Mouse (Mus musculus) left cerebral cortex, postnatal 10 days (tissue): ENCODE measurements around the gene Pcbp4. TPM values are rescaled to one million over a fixed set of nuclear protein-coding genes. Genes with fewer than 3 reads are reported as not detected.

Experiments used
- DNase-seq, 2 experiments: peaks; one replicate each; pipeline ENCODE4 v3.0.0; 2021 to 2022; ENCODE audit warnings: low spot score in 2 of 2, mixed read lengths in 1 of 2; ENCODE audit errors: extremely low spot score in 1 of 2
- intact Hi-C: fragments of 180-260 bp; cut with DNase I; formaldehyde crosslinking; loops from one replicate; pipeline ENCODE4 v1.15.1; 2025
- total RNA-seq, 2 experiments: library from RNA; stranded (reverse); gene quantifications; 2 replicates each; pipeline ENCODE4 v1.2.3; 2021

Gene Pcbp4
- total RNA-seq, 2 experiments from 2014 or later = 222 to 242 TPM

DNA sequence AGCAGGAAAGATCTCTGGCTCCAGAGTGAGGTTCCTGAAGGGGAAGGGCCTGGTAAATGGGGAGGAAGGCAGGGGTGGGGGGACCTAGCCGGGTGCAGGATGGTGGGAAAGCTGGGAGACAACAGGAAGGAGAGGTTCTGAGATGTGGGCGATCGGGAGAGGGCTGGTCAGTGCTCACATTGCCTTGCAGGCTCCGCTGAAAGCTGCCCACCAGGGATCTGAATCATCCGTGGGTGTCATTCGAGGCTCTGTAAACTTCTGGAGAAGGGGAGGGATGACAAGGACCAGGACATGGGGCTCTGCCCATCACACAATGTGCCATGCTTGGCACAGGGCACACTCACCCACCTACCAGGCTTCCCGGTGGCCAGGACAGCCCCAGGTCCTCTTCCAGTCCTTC is 19.7 kb upstream of the Pcbp4 start:
- intact Hi-C loops = no loop called here
- DNase-seq = no peak

DNA sequence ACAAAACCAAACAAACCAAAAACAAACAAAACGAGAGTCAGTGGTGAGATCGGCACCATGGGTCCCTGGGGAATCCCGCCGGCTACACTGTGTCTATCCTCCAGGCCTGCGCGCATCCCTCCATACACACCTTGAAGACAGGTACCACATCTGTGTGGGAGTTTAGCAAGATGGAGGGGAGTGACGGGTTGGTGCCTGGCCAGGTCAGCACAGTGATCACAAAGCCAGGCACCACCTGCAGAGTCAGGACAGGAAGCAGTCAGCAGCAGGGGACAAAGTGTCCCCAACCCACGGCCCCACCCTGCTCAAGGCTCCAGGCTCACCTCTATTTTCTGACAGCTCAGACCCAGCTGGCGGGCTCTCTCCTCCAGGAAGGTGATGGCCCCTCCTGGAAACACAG is 16.5 kb upstream of the Pcbp4 start:
- DNase-seq = no peak
- intact Hi-C loops = no loop called here

DNA sequence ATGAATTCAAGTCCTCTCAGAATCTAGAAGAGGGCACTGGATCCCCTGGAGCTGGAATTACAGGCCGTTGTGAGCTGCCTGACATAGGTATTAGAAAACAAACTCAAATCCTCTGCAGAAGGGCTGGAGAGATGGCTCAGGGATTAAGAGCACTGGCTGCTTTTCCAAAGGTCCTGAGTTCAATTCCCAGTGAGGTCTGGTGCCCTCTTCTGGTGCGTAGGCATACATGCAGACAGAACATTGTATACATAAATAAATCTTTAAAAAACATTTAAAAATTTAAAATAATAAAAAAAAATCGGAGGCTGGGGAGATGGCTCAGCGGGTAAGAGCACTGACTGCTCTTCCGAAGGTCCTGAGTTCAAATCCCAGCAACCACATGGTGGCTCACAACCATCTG is 10.4 kb upstream of the Pcbp4 start:
- intact Hi-C loops = no loop called here
- no peak for DNase-seq

DNA sequence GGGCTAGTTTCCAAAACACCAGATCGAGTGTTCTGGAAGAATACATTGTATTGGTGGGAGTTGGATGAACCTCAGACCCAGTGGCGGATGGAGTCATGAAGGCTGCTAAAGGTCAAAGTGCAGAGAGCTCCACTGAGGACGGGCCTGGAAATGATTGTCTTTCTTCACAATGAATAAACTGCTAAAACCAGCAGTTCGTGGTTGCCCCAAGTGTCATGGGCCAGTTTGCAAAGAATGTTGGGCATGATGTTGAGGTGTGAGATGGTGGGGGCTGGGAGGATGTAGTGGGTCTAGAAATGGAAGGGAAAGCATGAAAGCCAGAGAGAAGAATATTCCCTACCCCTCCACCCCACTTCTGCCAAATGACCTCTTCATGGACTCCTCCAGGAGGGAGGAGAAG is 8.3 kb upstream of the Pcbp4 start:
- intact Hi-C loops = no loop called here
- DNase-seq = no peak

DNA sequence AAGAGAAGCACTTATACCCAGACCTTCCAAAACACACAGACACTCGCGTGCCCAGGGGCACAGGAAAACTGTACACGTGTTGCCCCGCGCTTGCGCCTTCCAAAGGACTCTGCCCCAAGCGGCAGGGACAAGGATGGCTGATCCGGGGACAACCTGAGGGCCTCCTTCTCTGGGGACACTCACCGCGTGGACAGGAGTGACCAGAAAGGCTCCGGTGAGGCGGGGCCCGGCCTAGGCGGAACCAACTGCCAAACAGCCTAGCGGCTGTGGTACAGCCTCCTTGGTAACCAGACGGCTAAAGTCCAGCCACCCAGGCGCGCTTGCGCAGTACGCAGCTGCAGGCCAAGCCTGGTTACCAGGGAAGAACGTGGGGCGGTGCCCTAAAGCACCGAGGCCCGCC is 5.7 kb upstream of the Pcbp4 start, which contains the start of the genes Abhd14b and Abhd14a:
Gene Abhd14b, plus strand, starts transcription at position 112 of the 400 bp plus-strand sequence.
Gene Abhd14a, minus strand, starts transcription at position 331 of the 400 bp plus-strand sequence.
- peak; percentile 82 to 93 for DNase-seq
- intact Hi-C loops = no loop called here

DNA sequence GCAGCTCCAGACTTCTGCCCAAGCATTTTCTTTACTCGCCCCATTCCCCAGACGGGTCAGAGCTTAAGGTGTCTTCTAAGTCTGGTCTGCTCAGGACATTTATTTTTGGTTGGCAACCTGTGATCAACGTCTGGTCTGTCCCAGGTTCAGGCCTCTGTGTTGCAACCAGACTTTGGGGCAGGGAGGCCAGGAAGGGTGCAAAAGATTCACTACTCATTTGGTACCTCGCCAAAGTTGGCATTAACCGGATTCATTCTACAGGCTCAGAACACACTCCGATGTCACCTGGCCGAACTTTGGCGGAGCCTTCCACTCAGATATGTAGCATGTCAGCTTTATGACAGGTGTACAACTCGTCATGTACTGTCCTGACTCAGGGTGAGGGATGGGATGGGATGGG is 5.1 kb upstream of the Pcbp4 start:
- intact Hi-C loops = no loop called here
- DNase-seq = peak in 1 of 2 experiments; percentile 31

DNA sequence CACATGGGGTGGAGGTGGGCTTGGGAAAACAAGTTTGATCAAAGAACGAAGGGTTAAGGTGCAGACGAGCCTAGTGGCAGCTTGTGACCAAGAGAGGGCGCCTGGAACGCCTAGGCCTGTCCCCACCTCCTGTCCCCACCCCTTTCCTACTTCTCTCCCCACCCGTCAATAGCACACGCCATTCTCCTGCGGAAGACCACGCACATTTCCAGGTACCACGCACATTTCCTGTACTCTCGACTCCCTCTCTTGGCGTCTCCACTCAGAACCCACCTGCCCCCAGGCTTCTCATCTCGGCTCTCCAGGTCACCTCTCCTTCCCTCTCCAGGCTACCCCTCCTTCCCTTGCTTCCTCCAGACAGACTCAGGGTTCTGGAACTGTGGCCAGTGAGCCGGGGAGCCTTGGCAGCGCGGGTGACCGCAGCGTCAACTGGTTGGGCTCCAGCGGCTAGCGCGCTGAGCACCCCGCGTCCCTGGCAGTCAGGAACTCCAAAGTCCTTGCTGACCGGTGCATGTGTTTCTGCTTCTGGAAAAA is 4.5 kb upstream of the Pcbp4 start:
- peak in 1 of 2 experiments; percentile 83 for DNase-seq
- intact Hi-C loops = no loop called here

DNA sequence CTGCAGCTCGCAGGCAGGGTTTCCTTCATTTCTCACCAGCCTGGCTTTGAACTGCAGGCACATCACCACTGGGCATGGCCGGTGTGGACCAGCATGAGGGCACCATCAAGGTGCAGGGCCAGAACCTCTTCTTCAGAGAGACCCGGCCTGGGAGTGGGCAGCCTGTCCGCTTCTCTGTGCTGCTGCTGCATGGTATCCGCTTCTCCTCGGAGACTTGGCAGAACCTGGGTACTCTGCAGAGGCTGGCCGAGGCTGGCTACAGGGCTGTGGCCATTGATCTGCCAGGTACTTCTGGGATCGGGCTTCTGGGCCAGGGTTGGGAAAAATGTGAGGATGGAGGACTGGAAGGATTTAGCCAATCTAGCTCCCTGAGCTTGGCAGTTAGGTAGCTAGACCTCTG is 3.1 kb upstream of the Pcbp4 start:
- intact Hi-C loops = no loop called here
- DNase-seq = peak in 1 of 2 experiments; percentile 23

DNA sequence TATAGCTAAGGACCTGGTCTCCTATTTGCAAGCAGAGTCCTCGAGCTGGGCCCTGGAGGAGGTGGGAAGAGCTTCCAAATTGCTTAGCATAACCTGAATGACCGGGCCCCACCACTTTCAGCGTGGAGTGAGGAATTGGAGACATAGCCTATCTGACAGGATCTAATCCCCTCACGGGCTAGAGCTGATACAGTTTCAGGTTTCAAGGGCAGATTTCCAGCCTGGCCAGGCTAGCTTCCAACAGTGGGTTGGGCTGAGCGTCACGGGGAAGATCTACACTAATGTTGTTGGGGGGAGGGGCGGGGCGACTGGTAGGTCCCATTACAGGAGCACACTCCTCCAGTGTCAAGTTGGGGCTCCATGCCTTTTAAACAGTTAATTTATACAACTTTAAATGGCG is 2.4 kb upstream of the Pcbp4 start:
- intact Hi-C loops = no loop called here

DNA sequence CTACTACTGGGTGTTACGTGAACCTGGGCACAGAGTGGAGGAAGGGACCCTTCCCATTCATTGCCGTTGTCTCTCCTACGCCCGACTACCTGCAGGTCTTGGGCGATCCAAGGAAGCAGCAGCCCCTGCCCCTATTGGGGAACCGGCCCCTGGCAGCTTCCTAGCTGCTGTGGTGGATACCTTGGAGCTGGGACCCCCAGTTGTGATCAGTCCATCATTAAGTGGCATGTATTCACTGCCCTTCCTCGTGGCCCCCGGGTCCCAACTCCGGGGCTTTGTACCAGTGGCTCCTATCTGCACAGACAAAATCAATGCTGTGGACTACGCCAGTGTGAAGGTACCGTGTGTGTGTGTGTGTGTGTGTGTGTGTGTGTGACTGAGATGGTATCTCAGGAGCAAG is 1.8 kb upstream of the Pcbp4 start:
- intact Hi-C loops = no loop called here
- no peak for DNase-seq

More for the DNA sequence above, 2.4 kb upstream of the Pcbp4 start:
- peak in 1 of 2 experiments; percentile 65 for DNase-seq

DNA sequence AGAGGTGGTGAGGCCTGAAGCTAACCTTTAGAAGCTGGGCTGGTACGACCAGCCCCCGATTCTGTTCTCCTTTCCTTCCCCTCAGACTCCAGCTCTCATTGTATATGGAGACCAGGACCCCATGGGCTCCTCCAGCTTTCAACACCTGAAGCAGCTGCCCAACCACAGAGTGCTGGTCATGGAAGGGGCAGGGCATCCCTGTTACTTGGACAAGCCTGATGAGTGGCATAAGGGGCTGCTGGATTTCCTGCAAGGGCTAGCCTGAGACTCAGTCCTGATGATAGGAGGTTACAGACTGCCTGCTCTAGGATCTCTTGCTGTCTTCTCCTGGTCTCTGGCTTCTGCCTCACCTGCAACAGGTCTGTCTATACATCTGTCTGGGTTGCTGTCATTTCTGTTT is 1.2 kb upstream of the Pcbp4 start:
- intact Hi-C loops = no loop called here
- no peak for DNase-seq

DNA sequence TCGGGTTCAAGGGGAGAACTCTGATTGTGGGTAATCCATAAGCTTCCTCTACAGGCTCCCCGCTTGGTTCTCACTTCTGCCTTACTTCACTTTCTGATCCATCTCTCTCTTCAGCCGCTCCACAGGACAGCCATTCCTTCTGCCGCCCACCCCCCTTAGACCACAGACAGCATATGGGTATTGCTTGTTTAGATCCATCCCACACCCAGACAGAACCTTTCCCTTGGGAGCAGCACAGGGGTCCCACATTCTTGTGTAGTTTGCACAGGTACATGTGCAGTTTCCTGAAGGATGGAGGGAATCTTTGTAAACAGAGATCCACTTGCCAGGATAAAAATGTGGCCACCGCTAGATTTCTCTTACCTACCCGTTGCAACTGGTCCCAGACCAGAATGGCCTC is 740 bp upstream of the Pcbp4 start:
- DNase-seq = no peak
- intact Hi-C loops = no loop called here

DNA sequence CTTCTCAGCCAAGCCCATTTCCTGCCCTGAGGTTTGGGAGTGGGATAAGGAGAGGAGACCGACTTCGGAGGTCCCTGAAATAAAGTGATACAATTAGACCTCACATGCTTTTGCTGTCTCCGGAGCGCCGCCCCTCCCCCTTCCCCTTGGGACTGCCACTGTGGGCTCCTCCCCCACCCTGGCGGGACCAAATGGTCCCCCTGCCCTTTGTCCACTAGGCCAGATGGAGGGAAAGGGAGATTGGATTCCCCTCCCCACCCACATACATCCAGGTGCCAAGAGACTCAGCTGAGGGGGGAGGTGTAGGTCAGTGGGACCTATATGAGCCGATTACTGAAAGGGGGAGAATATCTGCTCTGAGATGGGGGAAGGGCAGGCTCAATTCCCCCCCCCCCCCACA is 270 bp upstream of the Pcbp4 start:
- DNase-seq = peak in 1 of 2 experiments; percentile 81
- intact Hi-C loops = no loop called here

DNA sequence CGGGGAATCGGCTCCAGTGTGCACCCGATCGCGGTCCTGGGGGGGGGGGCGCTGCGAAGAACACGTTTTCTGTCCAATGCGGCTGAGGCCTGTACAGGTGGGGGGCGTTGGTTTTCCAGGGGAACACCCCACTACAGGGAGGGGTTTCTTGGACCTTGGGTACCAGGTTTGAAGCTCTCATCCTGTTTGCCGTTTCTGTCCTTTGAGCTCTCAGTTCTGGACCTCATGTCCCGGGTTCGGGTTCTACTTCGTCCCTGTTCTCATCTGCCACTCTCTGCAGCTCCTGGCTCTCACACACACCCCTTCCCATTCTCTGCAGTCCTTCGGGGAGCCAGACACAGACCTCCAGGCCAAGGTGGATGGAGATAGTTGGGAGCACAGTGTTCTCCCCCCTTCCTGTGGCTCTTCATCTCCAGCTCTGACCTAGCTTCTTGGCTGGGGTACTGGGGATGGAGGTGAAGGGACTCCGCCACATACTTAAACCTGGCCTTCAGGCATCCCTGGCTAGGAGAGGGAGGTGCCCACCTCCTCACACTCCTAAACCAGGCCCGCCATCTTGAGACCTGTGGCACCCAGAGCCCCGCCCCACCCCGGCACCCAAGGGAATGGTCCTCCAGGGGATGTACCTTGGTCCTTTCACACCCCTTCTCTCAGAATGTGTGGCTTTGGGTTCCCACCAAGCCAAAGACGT is 1.1 kb downstream of the Pcbp4 start:
- DNase-seq = no peak

DNA sequence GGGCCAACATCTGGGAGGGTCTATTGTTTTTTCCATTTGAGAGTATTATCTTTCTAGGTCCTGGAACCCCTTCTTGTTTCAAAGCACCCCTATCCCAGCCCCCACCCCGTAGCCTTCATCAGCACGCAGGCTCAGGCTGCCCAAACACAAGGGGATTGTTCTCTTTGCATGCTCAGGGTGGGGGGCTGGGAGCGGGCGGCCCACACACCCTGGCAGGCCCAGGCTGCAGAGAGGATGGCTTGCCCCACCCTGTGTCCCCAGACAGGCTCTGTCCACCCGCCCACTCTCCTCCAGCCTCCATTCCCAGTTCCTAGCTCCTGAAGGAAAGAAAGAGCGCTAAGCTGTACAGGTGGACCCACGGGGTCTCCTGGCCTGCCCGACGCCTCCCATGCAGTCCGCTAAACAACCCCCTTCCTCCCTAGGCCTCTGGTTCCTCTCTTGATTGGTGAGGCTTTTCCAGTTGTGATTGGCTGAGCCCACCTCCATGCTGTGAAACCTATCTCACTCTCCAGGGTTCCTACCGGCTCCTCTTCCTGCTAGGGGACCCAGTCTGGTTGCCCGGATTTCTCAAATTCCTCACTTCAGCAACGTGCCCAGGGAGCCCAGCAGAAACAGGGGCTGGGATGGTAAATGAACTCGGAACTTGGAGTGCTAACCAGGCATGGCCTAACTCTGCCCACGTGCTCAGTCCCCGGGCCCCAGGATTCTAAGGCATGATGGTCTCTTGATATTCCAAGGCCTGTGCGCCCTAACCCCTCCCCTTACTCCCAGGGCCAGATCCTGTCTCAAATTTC is 2.0 kb downstream of the Pcbp4 start:
- no peak for DNase-seq
- intact Hi-C loops = no loop called here

More for the DNA sequence above, 1.1 kb downstream of the Pcbp4 start:
- intact Hi-C loops = no loop called here

DNA sequence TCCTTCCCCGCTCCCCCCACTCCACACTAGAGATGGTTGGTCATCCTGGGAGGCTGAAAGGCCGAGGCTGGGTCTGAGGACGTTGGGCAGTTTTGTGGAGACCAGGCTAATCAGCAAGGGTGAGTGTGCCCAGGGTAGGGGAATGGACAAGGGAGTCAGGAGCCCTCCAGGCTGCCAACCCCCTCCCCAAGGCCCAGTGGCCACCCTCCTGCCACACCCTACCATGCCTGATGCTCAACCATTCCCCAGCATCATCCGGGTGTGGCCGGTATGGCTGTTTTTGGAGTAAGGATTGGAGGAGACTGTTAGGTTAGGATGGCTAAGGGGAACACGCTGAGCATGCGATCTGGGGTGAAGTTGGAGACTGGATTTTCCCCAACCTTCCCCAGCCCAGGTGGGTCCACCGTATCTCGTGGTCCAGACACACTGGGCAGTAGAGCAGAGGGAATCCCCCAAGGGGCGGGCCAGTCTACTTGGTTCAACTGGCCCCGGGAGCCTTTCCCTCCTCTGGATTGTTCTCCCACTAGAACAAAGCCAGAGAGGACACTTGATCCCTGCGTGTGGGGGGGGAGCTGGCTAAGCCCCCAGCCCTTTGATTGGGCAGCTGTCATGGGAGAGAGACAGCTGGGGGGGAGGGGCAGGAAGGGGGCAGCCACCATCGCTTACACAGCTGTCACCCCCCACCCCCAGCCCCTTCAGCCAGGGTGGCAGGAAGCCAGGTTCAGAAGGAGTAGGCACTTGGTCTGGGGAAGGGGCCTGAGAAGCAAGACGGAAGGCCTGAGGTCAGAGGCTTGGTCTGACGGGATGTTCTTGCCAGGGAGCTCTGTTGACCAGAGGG is 3.5 kb downstream of the Pcbp4 start:
- intact Hi-C loops = no loop called here
- peak in 1 of 2 experiments; percentile 69 for DNase-seq

DNA sequence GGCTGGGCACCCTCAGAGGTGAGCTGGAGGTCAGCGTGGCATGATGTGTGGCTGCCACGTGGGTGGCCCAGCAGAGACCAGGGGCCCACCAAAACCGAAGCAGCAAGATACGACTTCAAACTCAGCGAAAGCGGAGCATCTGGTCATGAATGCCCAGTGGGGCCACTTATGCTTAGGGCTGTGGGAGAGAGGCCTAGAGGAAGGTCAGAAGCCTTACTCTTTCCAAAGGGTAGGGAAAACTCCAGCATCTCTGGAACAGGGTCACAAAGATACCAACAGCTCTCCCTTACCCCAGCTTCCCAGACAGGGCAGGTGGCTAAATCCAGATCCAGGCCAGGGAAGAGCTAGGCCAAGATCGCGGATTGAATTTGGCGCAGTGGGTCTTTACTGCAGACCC is 4.1 kb downstream of the Pcbp4 start:
- intact Hi-C loops = no loop called here
- no peak for DNase-seq

DNA sequence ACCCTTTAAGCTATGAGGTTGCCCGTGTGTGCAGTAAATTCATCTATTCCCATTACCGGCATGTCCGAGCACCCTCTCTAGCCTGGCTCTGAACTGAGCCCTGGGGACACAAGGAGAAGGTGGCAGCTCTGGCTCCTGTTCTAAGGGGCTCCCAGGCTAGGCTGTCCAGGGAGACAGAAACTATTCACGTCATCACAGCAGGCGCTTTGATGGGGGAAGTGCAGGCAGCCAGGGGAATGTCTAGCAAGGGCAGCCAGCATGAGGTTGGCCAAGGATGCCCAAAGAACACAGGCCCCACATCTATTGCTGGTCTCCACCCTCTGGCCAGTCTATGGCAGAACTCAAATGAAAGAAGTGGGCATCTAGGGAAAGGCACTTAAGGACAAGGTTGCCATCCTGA is 4.8 kb downstream of the Pcbp4 start:
- intact Hi-C loops = no loop called here
- DNase-seq = no peak

DNA sequence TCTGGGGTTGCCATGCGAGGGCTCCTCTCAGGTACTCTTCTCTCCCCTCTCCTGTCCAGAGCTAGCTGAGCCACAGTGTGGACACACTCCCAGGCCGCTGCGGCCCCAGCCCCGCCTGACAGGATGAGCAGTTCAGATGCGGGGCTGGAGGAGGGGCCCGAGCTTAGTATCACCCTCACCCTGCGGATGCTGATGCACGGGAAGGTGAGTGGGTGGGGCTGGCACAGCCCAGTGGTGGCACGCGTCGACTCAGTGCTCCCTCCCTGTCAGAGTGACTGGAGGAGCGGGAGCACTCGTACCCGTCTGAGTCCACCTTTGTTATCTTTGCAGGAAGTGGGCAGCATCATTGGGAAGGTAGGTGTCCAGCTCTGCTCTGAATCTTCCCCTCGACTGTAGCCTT is 6.9 kb downstream of the Pcbp4 start:
- intact Hi-C loops = no loop called here
- DNase-seq = no peak
